Mouse (Mus musculus) limb, embryonic 13.5 days (tissue): Measurements from ENCODE around the gene Sgip1. TPM values are rescaled to one million over a fixed set of nuclear protein-coding genes. Genes with fewer than 3 reads are reported as not detected.

Experiments used
- ATAC-seq: fragments of 200-750 bp; cut with Nextera tagmentation; 2 replicates; pipeline ENCODE4 v1.8.0; 2017; ENCODE audit warnings: low read depth, moderate number of reproducible peaks, moderate TSS enrichment; ENCODE audit not compliant: low FRiP score
- H3K27ac ChIP-seq: fragments of 300-500 bp; sonication (generic); 2 replicates; pipeline ENCODE4 v1.5.1; 2015; ENCODE audit warnings: inconsistent platforms, mild to moderate bottlenecking, moderate library complexity
- H3K27me3 ChIP-seq: fragments of 300-500 bp; sonication (generic); 2 replicates; pipeline ENCODE4 v1.6.1; 2015; ENCODE audit warnings: mild to moderate bottlenecking, inconsistent platforms
- H3K36me3 ChIP-seq: fragments of 300-500 bp; sonication (generic); 2 replicates; pipeline ENCODE4 v1.6.1; 2015; ENCODE audit warnings: inconsistent platforms, mild to moderate bottlenecking, moderate library complexity
- H3K4me1 ChIP-seq: fragments of 300-500 bp; sonication (generic); 2 replicates; pipeline ENCODE4 v1.6.1; 2015; ENCODE audit warnings: inconsistent platforms
- H3K4me2 ChIP-seq: fragments of 300-500 bp; sonication (generic); replicated peaks from 2 replicates; pipeline ENCODE4 v1.6.1; 2015; ENCODE audit warnings: inconsistent platforms, mild to moderate bottlenecking, moderate library complexity
- H3K4me3 ChIP-seq: fragments of 300-500 bp; sonication (generic); 2 replicates; pipeline ENCODE4 v1.5.1; 2015; ENCODE audit warnings: moderate library complexity, mild to moderate bottlenecking, inconsistent platforms
- H3K9ac ChIP-seq: fragments of 300-500 bp; sonication (generic); 2 replicates; pipeline ENCODE4 v1.6.1; 2015; ENCODE audit warnings: mild to moderate bottlenecking, inconsistent platforms
- H3K9me3 ChIP-seq: fragments of 300-500 bp; sonication (generic); 2 replicates; pipeline ENCODE4 v1.6.1; 2016; ENCODE audit warnings: inconsistent platforms
- WGBS: fragments of 180-500 bp; shearing (Covaris S2); methylation state at CpG from one replicate; pipeline ENCODE4 v1.1.7; 2015; 5-methylcytosine and 5-hydroxymethylcytosine counted together
- polyA plus RNA-seq: library from polyadenylated mRNA; unstranded; fragments of >200 nt; fragmentation: Nextera tagmentation; extraction: Ambion mirVana; gene quantifications from 2 replicates; pipeline ENCODE4 v1.2.1, GENCODE M21; 2015

Gene Sgip1
- polyA plus RNA-seq, 1 experiment from 2014 or later: 10.0 TPM

DNA sequence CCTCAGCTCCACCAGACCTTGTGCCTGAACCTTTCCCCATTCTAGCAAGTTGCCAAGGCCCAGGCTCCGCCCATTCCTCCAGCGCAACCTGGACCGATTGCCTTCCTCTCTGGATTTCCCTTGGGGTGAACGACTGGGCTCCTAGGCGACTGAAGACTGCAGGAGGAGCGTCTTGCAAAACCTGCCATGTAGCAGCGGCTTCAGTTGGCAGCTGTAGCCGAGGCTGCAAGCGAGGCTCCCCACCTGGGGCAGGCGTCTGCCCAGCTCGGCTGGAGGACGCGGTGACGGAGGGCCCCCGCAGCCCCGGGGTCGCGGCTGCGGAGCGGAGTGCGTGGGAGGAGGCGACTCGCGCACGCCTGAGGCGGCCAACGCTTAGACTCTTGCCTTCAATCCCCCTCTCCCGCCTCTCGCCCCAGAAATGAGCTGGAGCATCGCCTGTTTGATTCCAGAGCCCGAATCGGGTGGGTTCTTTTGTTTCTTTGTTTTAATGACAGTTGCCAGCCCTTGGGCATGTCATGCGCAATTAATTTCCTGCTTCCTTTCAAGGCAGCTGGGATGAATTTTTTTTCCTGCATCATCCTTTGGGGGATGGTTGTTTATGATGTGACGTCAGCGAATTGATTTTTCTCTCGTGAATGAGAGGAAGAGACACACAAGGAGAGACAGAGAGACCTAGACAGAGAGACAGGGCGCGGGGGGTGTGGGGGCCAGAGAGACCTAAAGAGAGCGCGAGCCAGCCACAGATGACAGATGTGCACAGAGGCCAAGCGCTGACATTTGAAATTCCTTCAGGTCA is 18.2 kb downstream of the Sgip1 start:
- peak overlapping the region; percentile 67; the same call in 1 of the 2 replicates for H3K27ac ChIP-seq
- H3K36me3 ChIP-seq: no peaks in the 10 kb centered on the region
- under 1% methylated on average over 41 of the region's 41 CpGs for WGBS
- peak; percentile 62 for ATAC-seq
- H3K4me3 ChIP-seq: peak overlapping the region; percentile 55
- peak overlapping the region; percentile 72 for H3K9ac ChIP-seq
- peaks cover 3% of the 10 kb centered on the region for H3K4me1 ChIP-seq
- H3K27me3 ChIP-seq: no peaks in the 10 kb centered on the region
- no peaks in the 10 kb centered on the region for H3K9me3 ChIP-seq
- peak overlapping the region; percentile 83 for H3K4me2 ChIP-seq

DNA sequence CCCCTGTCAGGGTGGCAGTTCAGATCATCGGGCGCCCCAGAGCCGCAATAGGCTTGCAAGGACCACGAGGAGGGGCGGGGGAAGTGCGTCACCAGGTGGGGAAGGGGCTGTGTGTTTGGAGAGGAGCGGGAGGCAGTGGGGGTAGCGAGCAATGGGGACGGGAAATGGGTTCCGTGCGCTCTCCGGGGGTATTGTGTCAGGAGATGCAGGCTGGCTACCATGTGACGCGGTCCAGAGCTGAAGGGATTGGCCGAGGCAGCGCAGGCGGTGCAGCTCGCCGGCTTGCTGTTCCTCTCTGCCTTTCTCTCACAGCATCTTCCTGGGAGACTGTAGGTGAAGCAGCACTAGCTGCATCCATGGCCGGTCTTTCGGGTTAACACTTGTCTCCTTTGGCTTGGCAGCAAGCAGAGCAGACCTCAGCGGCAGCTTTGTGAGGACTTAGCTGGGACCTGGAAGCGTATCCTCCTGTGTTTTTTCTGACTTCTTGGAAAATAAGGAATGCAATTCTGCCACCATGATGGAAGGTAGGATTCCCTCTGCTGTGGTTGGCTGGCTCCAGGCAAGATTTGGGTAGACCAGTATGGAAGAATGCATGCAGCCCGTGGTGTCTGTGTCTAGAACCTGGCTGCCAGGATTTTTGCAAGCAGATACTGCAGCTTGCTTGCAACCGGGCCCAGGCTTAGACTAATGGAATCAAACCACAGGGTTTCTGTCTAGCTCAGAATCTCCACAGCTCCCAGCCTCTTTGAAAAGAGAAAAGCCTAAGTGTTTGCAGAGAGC is 19.1 kb downstream of the Sgip1 start:
- peak overlapping the region; percentile 55 for H3K4me3 ChIP-seq
- H3K9me3 ChIP-seq: no peaks in the 10 kb centered on the region
- peak overlapping the region; percentile 67; the same call in 1 of the 2 replicates for H3K27ac ChIP-seq
- peak overlapping the region; percentile 72 for H3K9ac ChIP-seq
- 3% methylated on average over 25 of the region's 25 CpGs for WGBS
- H3K36me3 ChIP-seq: no peaks in the 10 kb centered on the region
- H3K4me2 ChIP-seq: peak overlapping the region; percentile 83
- H3K4me1 ChIP-seq: peaks cover 3% of the 10 kb centered on the region
- no peaks in the 10 kb centered on the region for H3K27me3 ChIP-seq
- peak; percentile 90 for ATAC-seq

DNA sequence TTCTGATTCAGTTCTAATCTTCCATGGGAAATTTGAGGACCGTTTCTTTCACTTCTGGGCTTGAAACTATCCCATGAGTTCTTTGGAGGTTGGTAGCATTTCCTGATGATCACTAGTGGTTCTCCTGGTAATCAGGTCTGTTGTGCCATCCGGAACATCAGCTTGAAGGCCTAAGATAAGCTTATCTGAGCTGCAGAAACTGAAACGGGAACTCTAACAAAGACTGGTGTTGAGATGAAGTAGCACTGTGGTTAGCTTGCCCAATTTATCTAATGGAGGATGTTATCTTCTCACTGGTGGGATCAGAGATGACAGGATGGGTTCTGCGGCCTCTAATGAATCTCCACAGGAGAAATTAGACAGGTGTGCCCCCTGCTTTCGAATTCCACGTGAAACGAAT is 21.0 kb downstream of the Sgip1 start:
- Histone ChIP-seq H3K4me2 (no peak overlapping the region), H3K4me3 (no peak overlapping the region), H3K36me3 (no peaks in the 10 kb centered on the region), H3K9me3 (no peaks in the 10 kb centered on the region), H3K4me1 (peaks cover 3% of the 10 kb centered on the region), H3K27me3 (no peaks in the 10 kb centered on the region), H3K27ac (no peak overlapping the region), H3K9ac (no peak overlapping the region)
- WGBS: 83% methylated on average over 7 of the region's 7 CpGs
- no peak for ATAC-seq

DNA sequence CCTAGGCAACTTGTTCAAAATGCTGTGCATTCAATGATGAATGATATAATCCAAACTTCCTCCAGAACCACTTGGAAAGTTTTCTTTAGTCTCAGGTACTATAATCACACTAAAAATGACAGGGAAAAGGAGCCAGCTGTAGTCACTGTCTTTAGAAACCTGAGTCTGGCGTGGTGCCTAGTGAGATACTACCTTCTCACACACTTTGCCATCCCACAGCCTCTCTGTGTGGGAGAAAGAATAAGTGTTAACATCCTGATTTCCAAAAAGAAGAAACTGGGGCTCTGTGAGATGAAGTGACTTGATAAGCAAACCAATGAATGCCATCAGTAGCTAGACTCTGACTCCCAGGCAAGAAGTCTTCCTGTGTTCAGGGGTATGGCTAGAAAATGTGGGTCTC is 28.0 kb downstream of the Sgip1 start:
- Histone ChIP-seq H3K4me1 (no peaks in the 10 kb centered on the region), H3K27ac (no peak overlapping the region), H3K9ac (no peak overlapping the region), H3K27me3 (no peaks in the 10 kb centered on the region), H3K4me3 (no peak overlapping the region), H3K4me2 (no peak overlapping the region), H3K9me3 (no peaks in the 10 kb centered on the region), H3K36me3 (no peaks in the 10 kb centered on the region)
- WGBS: 72% methylated on average over 1 of the region's 1 CpGs
- no peak for ATAC-seq

DNA sequence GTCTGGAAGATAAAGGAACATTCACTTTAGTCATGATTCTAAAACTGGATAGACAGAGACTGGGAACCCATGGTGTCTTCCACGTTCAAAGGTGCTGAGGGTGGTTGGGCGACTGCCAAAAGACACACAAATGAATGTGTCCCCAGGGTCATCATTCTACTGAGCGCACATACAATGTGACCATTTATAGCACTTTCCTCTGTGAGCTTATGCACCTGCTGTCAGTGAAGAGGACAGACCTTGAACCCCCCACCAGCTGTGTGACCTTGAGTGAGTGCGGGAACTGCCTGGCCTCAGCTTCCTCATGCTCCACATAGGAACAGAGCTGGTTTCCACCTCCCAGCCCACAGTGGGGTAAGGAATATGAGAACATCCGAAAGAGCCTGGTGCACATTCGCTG is 28.8 kb downstream of the Sgip1 start:
- Histone ChIP-seq H3K4me2 (no peak overlapping the region), H3K9ac (no peak overlapping the region), H3K4me1 (no peaks in the 10 kb centered on the region), H3K36me3 (no peaks in the 10 kb centered on the region), H3K27ac (no peak overlapping the region), H3K4me3 (no peak overlapping the region), H3K27me3 (no peaks in the 10 kb centered on the region), H3K9me3 (no peaks in the 10 kb centered on the region)
- 88% methylated on average over 6 of the region's 6 CpGs for WGBS
- ATAC-seq: no peak

DNA sequence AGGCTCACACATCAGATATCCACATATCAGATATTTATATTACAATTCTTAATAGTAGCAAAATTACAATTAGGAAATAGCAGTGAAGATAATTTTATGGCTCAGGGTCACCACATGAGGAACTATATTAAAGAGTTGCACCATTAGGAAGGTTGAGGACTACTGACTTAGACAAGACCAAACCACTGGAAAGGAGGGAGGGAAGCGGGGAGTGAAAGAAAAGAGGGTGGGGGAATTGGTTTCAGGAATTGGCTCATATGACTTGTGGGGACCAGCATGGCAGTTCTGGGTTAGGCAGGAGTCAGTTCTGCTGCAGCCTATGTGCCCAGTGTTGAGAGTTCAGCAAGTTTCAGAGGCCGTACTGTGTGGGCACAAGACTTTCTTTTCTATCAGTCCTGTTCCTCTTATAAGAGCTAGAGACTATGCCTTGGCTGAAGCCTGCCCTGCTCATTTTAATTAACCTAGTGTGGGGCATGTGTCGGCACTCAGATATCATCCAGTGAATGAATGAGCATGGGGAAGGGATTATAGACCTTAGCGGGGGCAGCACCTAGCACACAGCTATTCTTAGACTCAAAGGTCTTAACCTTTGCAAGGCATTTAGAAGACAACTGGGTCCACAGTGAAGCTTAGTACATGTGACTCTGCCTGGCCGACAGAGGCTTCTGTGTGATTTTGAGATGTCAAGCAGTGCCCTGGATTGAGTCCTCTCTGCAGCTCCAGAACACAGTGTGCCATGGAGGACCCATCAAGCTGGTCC is 30.7 kb downstream of the Sgip1 start:
- Histone ChIP-seq H3K9me3 (no peaks in the 10 kb centered on the region), H3K9ac (no peak overlapping the region), H3K27ac (no peak overlapping the region), H3K36me3 (no peaks in the 10 kb centered on the region), H3K4me3 (no peak overlapping the region), H3K4me2 (no peak overlapping the region), H3K4me1 (peaks cover 10% of the 10 kb centered on the region), H3K27me3 (no peaks in the 10 kb centered on the region)
- no peak for ATAC-seq
- 73% methylated on average over 5 of the region's 5 CpGs for WGBS

DNA sequence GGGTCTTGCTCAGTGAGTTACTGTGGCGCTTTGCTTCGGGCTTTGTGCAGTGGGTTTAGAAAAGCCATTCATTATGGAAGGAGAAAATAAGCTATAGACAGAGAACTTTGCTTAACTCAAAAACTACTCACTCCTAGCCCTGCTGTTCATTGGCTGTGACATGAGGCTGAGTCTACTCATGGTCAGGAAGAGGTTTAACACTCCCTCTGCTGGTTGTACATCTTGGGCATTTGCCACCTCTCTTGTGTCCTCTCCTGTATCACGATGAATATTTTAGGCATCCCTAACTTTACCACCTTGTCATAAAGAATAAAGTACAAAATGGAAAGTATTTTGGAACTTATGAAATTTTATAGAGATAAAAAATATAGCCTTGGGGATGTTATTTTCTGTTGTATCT is 32.1 kb downstream of the Sgip1 start:
- H3K9me3 ChIP-seq: no peaks in the 10 kb centered on the region
- ATAC-seq: no peak
- no peak overlapping the region for H3K4me2 ChIP-seq
- no peaks in the 10 kb centered on the region for H3K36me3 ChIP-seq
- 97% methylated on average over 3 of the region's 3 CpGs for WGBS
- H3K9ac ChIP-seq: no peak overlapping the region
- no peak overlapping the region for H3K27ac ChIP-seq
- H3K27me3 ChIP-seq: no peaks in the 10 kb centered on the region
- H3K4me3 ChIP-seq: no peak overlapping the region
- peaks cover 10% of the 10 kb centered on the region for H3K4me1 ChIP-seq

DNA sequence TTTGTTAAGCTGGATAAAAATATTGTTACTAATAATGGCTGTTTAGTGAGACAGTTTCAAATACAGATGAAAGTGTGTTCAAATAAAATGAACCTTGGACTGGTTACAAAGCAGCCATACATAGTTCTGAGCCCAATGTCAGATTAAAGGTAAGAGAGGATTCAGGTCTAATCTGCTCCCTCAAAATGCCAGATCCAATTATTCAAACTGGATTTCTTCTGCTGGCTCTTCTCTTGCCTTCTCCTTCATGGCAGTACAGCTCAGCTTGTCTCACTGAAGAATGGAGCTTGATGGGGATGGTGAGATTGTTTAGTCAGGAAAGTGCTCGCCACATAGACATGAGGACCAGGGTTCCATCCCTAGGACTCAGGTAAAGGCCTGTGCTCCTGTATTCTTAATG is 32.7 kb downstream of the Sgip1 start:
- H3K27me3 ChIP-seq: no peaks in the 10 kb centered on the region
- ATAC-seq: no peak
- no peak overlapping the region for H3K4me2 ChIP-seq

DNA sequence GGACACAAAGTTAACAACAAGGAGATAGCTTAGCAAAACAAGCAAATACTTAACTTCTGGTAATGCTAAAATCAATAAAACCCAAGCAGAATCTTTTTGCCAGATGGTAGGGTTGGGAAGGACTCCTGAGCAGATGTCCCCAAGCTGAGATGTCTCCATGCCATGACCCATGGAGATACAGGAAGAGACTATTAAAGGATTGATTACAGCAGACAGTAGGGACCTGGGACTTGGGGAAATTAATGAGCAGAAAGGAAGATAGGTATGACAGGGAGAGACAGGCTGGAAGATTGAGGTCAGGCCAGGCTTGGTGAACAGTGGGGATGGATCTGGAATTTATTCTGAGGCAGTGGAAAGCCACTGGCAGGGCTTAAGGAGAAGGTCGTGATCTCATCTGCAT is 33.5 kb downstream of the Sgip1 start:
- no peak for ATAC-seq
- peaks cover 10% of the 10 kb centered on the region for H3K4me1 ChIP-seq
- no peak overlapping the region for H3K4me3 ChIP-seq
- H3K4me2 ChIP-seq: no peak overlapping the region
- H3K9me3 ChIP-seq: no peaks in the 10 kb centered on the region
- H3K9ac ChIP-seq: no peak overlapping the region
- no peaks in the 10 kb centered on the region for H3K27me3 ChIP-seq
- H3K36me3 ChIP-seq: no peaks in the 10 kb centered on the region
- H3K27ac ChIP-seq: no peak overlapping the region
- WGBS: 46% methylated on average over 1 of the region's 1 CpGs

More for the DNA sequence above, 32.7 kb downstream of the Sgip1 start:
- no peaks in the 10 kb centered on the region for H3K36me3 ChIP-seq
- H3K9ac ChIP-seq: no peak overlapping the region
- peaks cover 10% of the 10 kb centered on the region for H3K4me1 ChIP-seq
- no peak overlapping the region for H3K27ac ChIP-seq
- H3K9me3 ChIP-seq: no peaks in the 10 kb centered on the region
- no peak overlapping the region for H3K4me3 ChIP-seq
- 85% methylated on average over 1 of the region's 1 CpGs for WGBS

DNA sequence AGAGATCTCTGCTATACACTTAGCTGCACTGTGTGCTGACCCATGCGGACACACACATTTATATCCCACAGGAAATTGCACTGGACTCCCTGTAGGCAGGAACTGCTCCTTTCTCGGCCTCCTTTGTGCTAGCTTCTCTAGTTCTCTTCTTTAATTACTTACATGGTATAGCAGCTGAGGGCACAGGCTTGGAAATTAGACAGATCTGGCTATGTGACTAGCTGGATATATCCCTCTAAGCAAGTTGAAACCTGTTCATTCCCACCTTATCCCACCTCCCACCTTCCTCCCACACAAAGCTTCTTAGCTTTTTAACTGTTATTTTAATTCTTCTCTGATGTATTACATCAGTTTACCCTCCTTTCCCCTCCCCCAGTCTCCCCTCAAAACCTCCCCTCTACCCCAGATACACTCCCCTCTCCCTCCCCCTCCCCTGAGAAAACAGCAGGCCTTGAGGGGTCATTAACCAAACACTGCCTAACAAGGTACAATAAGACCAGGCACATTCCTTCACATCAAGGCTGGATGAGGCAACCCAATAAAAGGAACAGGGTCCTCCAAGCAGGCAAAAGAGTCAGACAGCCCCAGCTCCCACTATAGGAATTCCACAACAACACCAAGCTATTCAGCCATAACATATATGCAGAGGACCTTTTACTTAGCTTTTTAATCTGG is 34.6 kb downstream of the Sgip1 start:
- H3K9me3 ChIP-seq: no peaks in the 10 kb centered on the region
- no peak overlapping the region for H3K27ac ChIP-seq
- 23% methylated on average over 2 of the region's 2 CpGs for WGBS
- no peaks in the 10 kb centered on the region for H3K36me3 ChIP-seq
- H3K4me3 ChIP-seq: no peak overlapping the region
- no peaks in the 10 kb centered on the region for H3K27me3 ChIP-seq
- no peak overlapping the region for H3K9ac ChIP-seq
- no peak for ATAC-seq
- peaks cover 10% of the 10 kb centered on the region for H3K4me1 ChIP-seq
- no peak overlapping the region for H3K4me2 ChIP-seq

DNA sequence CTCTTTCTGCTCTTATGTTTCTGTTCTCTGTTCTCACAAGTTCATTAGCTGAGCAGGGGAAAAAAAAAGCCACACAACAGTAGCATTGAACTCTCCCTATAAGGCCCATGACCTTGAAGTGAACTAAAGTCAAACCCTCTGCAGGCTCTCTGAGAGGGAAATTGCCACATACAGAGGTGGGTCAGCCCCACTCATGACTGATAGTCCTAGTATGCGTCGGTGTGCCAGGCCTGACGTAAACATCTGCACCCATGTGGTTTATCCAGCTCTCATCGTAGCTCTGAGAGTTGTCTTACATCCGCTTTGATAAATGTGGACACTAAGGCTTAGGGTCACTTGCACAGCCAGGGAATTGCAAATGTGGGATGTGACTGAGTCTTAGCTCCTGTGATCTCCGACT is 38.8 kb downstream of the Sgip1 start:
- 85% methylated on average over 6 of the region's 6 CpGs for WGBS
- Histone ChIP-seq H3K27me3 (no peaks in the 10 kb centered on the region), H3K4me1 (peaks cover 16% of the 10 kb centered on the region), H3K9me3 (no peaks in the 10 kb centered on the region), H3K4me3 (no peak overlapping the region), H3K4me2 (no peak overlapping the region), H3K36me3 (no peaks in the 10 kb centered on the region), H3K27ac (no peak overlapping the region), H3K9ac (no peak overlapping the region)
- ATAC-seq: no peak
